Mouse (Mus musculus): ENCODE data around the gene Sclt1.

GRCm38 (mm10) chr3:41607467-41607866, 134.8 kb downstream of the Sclt1 start:
- TF ChIP-seq POLR2A (IDR thresholded peaks at IDR 0.05; ENCODE audit: low read depth, low read length) (no peak), CTCF (conservative IDR thresholded peaks at IDR 0.05; ENCODE audit: insufficient read depth, insufficient read length, low read depth, low read length) (no peak)

Data from kidney, adult 2 months (tissue).